Mouse (Mus musculus): Measurements from ENCODE around the gene Btbd19.

- TF ChIP-seq CTCF (IDR thresholded peaks at IDR 0.05; ENCODE audit: insufficient read depth, low read length) (no peak), POLR2A (IDR thresholded peaks at IDR 0.05; ENCODE audit: borderline replicate concordance, extremely low read depth, low read depth, low read length) (no peak)
Measured at GRCm38 (mm10) chr4:117107813-117108523, 17.6 kb downstream of the Btbd19 start.

Data from lung, adult 2 months (tissue).